In the genomic region with DNA sequence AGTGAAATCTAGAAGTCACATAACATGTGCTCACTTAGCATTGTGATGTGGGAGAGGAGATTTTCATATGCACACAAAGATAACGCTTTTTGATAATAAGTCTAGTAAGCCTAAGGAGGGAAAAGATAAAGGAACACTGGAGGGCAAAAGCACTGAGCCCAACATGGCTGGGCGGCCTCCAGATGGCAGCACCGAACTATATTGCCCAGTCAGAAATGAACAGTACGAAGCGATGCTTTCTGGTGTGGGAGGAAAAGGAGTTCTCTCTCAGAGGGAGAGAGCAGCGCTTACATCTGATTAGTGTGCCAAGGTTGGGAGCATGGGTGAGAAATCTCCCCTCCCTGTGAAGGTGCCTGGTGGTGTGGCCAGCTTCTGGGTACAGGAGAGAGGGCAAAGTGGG, we compare ENCODE assay signal across 8 mouse cellular contexts. TPM values are rescaled to one million over a fixed set of nuclear protein-coding genes. Genes with fewer than 3 reads are reported as not detected.
A peak's percentile ranks its signal among the peaks of the same experiment; 100 is the strongest.
DNase-seq lines count a peak whose midpoint lies in the region; ATAC-seq and TF ChIP-seq lines count a peak whose summit lies in the region.

No protein-coding gene starts in this region.

- no peak; the same call in 1 of the 2 replicates for ATAC-seq in hindbrain, embryonic 12.5 days (ENCODE audit: low FRiP score)
- ATAC-seq in forebrain, embryonic 15.5 days (replicated peaks), result peak; percentile 57; the same call in 1 of the 2 replicates
- peak; percentile 71; the same call in 1 of the 2 replicates for ATAC-seq in midbrain, postnatal 0 days (ENCODE audit: low FRiP score)
- ATAC-seq in monocyte, adult 5-6 weeks (replicated peaks; ENCODE audit: insufficient number of reproducible peaks, low FRiP score, low TSS enrichment, poor library complexity, severe bottlenecking), result no peak

- no peak overlapping the region for H3K27ac ChIP-seq in hindbrain, embryonic 10.5 days
- H3K27ac ChIP-seq in hindbrain, embryonic 12.5 days, result no peak overlapping the region
- H3K27ac ChIP-seq in bone marrow, adult 2 months (ENCODE audit: control insufficient read depth, insufficient read depth, low read depth, low read length, poor library complexity), result no peak overlapping the region
- H3K27ac ChIP-seq in forebrain, embryonic 15.5 days (replicated peaks), result no peak overlapping the region
- H3K27ac ChIP-seq in midbrain, postnatal 0 days (ENCODE audit: low read depth, low read length), result no peak overlapping the region

- 68% methylated on average over 6 of the region's 6 CpGs for WGBS in hindbrain, embryonic 10.5 days
- WGBS in hindbrain, embryonic 12.5 days, result 75% methylated on average over 6 of the region's 6 CpGs
- 51% methylated on average over 6 of the region's 6 CpGs for WGBS in bone marrow, adult 2 months
- WGBS in forebrain, embryonic 15.5 days, result 55% methylated on average over 6 of the region's 6 CpGs
- WGBS in midbrain, postnatal 0 days, result 55% methylated on average over 6 of the region's 6 CpGs

- peak; percentile 48; the same call in 1 of the 2 replicates for TF ChIP-seq CTCF in bone marrow, adult 2 months (IDR thresholded peaks at IDR 0.05; ENCODE audit: control insufficient read depth, insufficient read depth, low read length)
- TF ChIP-seq CTCF in midbrain, postnatal 0 days (IDR thresholded peaks at IDR 0.05), result peak; percentile 82

- no peak overlapping the region for H3K9ac ChIP-seq in hindbrain, embryonic 12.5 days
- H3K9ac ChIP-seq in forebrain, embryonic 15.5 days (replicated peaks), result no peak overlapping the region
- no peak overlapping the region for H3K9ac ChIP-seq in midbrain, postnatal 0 days (replicated peaks; ENCODE audit: low read length, poor library complexity, severe bottlenecking)

- no peak for TF ChIP-seq POLR2A in bone marrow, adult 2 months (IDR thresholded peaks at IDR 0.05; ENCODE audit: borderline replicate concordance, control insufficient read depth, low read depth, low read length)

- H3K36me3 ChIP-seq in hindbrain, embryonic 10.5 days, result peaks cover 98% of the 10 kb centered on the region
- H3K36me3 ChIP-seq in hindbrain, embryonic 12.5 days, result peaks cover 94% of the 10 kb centered on the region
- peaks cover 90% of the 10 kb centered on the region for H3K36me3 ChIP-seq in forebrain, embryonic 15.5 days
- peaks cover 51% of the 10 kb centered on the region for H3K36me3 ChIP-seq in midbrain, postnatal 0 days (ENCODE audit: insufficient read depth, low read length)

- no peaks in the 10 kb centered on the region for H3K4me1 ChIP-seq in hindbrain, embryonic 10.5 days (replicated peaks)
- H3K4me1 ChIP-seq in hindbrain, embryonic 12.5 days, result no peaks in the 10 kb centered on the region
- H3K4me1 ChIP-seq in bone marrow, adult 2 months (ENCODE audit: control insufficient read depth, insufficient read depth, low read length), result no peaks in the 10 kb centered on the region; the same call in 1 of the 2 replicates
- no peaks in the 10 kb centered on the region for H3K4me1 ChIP-seq in forebrain, embryonic 15.5 days
- no peaks in the 10 kb centered on the region for H3K4me1 ChIP-seq in midbrain, postnatal 0 days (ENCODE audit: insufficient read depth, low read length)

- no peak overlapping the region for H3K4me3 ChIP-seq in hindbrain, embryonic 10.5 days
- no peak overlapping the region for H3K4me3 ChIP-seq in hindbrain, embryonic 12.5 days
- no peak overlapping the region for H3K4me3 ChIP-seq in bone marrow, adult 2 months (replicated peaks; ENCODE audit: control insufficient read depth, low read depth, low read length)
- no peak overlapping the region for H3K4me3 ChIP-seq in forebrain, embryonic 15.5 days
- H3K4me3 ChIP-seq in midbrain, postnatal 0 days (ENCODE audit: low read depth, low read length), result no peak overlapping the region

- no peaks in the 10 kb centered on the region for H3K9me3 ChIP-seq in hindbrain, embryonic 10.5 days
- no peaks in the 10 kb centered on the region for H3K9me3 ChIP-seq in hindbrain, embryonic 12.5 days (replicated peaks)
- H3K9me3 ChIP-seq in forebrain, embryonic 15.5 days, result no peaks in the 10 kb centered on the region
- H3K9me3 ChIP-seq in midbrain, postnatal 0 days (ENCODE audit: low read length), result no peaks in the 10 kb centered on the region

- DNase-seq in hindbrain, embryonic 10.5 days (ENCODE audit: low spot score), result peak; percentile 26
- DNase-seq in B cell, adult 2 months, result peak; percentile 32
- peak; percentile 58 to 81 for DNase-seq in kidney, postnatal 36 days
- peak; percentile 74 for DNase-seq in midbrain, postnatal 0 days (ENCODE audit: low spot score)

- H3K27me3 ChIP-seq in hindbrain, embryonic 10.5 days (ENCODE audit: insufficient read depth, poor library complexity, severe bottlenecking), result no peaks in the 10 kb centered on the region
- H3K27me3 ChIP-seq in hindbrain, embryonic 12.5 days, result no peaks in the 10 kb centered on the region
- H3K27me3 ChIP-seq in forebrain, embryonic 15.5 days, result no peaks in the 10 kb centered on the region
- H3K27me3 ChIP-seq in midbrain, postnatal 0 days (ENCODE audit: insufficient read depth, low read length), result no peaks in the 10 kb centered on the region

- no peak overlapping the region for H3K4me2 ChIP-seq in hindbrain, embryonic 12.5 days (replicated peaks)
- H3K4me2 ChIP-seq in forebrain, embryonic 15.5 days (replicated peaks), result no peak overlapping the region
- no peak overlapping the region for H3K4me2 ChIP-seq in midbrain, postnatal 0 days (ENCODE audit: low read depth, low read length, poor library complexity, severe bottlenecking)

RNA-seq across cellular contexts. Expression of a gene that starts 12.4 kb away (rescaled TPM):
- polyA plus RNA-seq in hindbrain, embryonic 10.5 days (2016; fragmentation: Nextera tagmentation; extraction: Ambion mirVana), result 22.4 and 24.2 TPM in 2 replicates
- 28.0 and 31.0 TPM in 2 replicates for polyA plus RNA-seq in hindbrain, embryonic 12.5 days (2016; fragmentation: Nextera tagmentation; extraction: Ambion mirVana)
- polyA plus RNA-seq in bone marrow, adult 2 months (2011; ENCODE audit: insufficient read depth, insufficient read length, low replicate concordance, missing spikeins), result 4.4 and 6.0 TPM in 2 replicates
- polyA plus RNA-seq in forebrain, embryonic 15.5 days (2015; fragmentation: Nextera tagmentation; extraction: Ambion mirVana), result 29.4 and 31.6 TPM in 2 replicates
- total RNA-seq in midbrain, postnatal 0 days (2014; rRNA removed), result 4.6 and 4.9 TPM in 2 replicates
- 10.7 and 15.1 TPM in 2 replicates for polyA plus RNA-seq in midbrain, postnatal 0 days (2015; fragmentation: Nextera tagmentation; extraction: Ambion mirVana)
- 7.4 to 10.4 TPM (median 8.1 TPM) in 3 replicates for total RNA-seq in monocyte, adult 5-6 weeks (2017)

RNA-seq across cellular contexts. Expression of a gene that starts 12.6 kb away (rescaled TPM):
- 0.09 TPM in 1 of 2 replicates, not detected in the other for polyA plus RNA-seq in hindbrain, embryonic 10.5 days (2016; fragmentation: Nextera tagmentation; extraction: Ambion mirVana)
- polyA plus RNA-seq in hindbrain, embryonic 12.5 days (2016; fragmentation: Nextera tagmentation; extraction: Ambion mirVana), result not detected in 2 replicates
- not detected in 2 replicates for polyA plus RNA-seq in bone marrow, adult 2 months (2011; ENCODE audit: insufficient read depth, insufficient read length, low replicate concordance, missing spikeins)
- not detected in 2 replicates for polyA plus RNA-seq in forebrain, embryonic 15.5 days (2015; fragmentation: Nextera tagmentation; extraction: Ambion mirVana)
- 0.14 and 0.93 TPM in 2 replicates for total RNA-seq in midbrain, postnatal 0 days (2014; rRNA removed)
- polyA plus RNA-seq in midbrain, postnatal 0 days (2015; fragmentation: Nextera tagmentation; extraction: Ambion mirVana), result 0.38 TPM in 1 of 2 replicates, not detected in the other
- 0.53 TPM in 1 of 3 replicates, not detected in the others for total RNA-seq in monocyte, adult 5-6 weeks (2017)

RNA-seq across cellular contexts. Expression of a gene that starts 12.8 kb away (rescaled TPM):
- 9.3 and 9.9 TPM in 2 replicates for polyA plus RNA-seq in hindbrain, embryonic 10.5 days (2016; fragmentation: Nextera tagmentation; extraction: Ambion mirVana)
- 13.5 and 13.7 TPM in 2 replicates for polyA plus RNA-seq in hindbrain, embryonic 12.5 days (2016; fragmentation: Nextera tagmentation; extraction: Ambion mirVana)
- 1.9 and 4.0 TPM in 2 replicates for polyA plus RNA-seq in bone marrow, adult 2 months (2011; ENCODE audit: insufficient read depth, insufficient read length, low replicate concordance, missing spikeins)
- polyA plus RNA-seq in forebrain, embryonic 15.5 days (2015; fragmentation: Nextera tagmentation; extraction: Ambion mirVana), result 9.7 and 9.8 TPM in 2 replicates
- total RNA-seq in midbrain, postnatal 0 days (2014; rRNA removed), result 13.1 and 16.9 TPM in 2 replicates
- polyA plus RNA-seq in midbrain, postnatal 0 days (2015; fragmentation: Nextera tagmentation; extraction: Ambion mirVana), result 8.0 and 9.0 TPM in 2 replicates
- 18.1 to 22.5 TPM (median 19.7 TPM) in 3 replicates for total RNA-seq in monocyte, adult 5-6 weeks (2017)

Comparison
In these comparisons a context has a peak if more than half of its experiments do, and no peak if none do; other contexts are left out.
1. ATAC-seq: peak in forebrain, embryonic 15.5 days (single experiment) and midbrain, postnatal 0 days (single experiment); none in hindbrain, embryonic 12.5 days (single experiment) and monocyte, adult 5-6 weeks (single experiment).
2. Peak in every context shown above with its lines, with median percentiles within 50 percentile points of each other: DNase-seq.